Mouse (Mus musculus) heart, postnatal 0 days (tissue): ENCODE results near the gene Ccdc80.

Experiments used
- CTCF ChIP-seq: IDR thresholded peaks from 2 replicates; pipeline ENCODE4 v1.5.1; 2016; ENCODE audit warnings: antibody characterized with exemption, control low read depth, low read depth
- EP300 ChIP-seq: IDR thresholded peaks from 2 replicates; pipeline ENCODE4 v1.6.1; 2016; ENCODE audit warnings: antibody characterized with exemption, low read depth

- TF ChIP-seq CTCF (no peak), EP300 (no peak)
Measured at GRCm38 (mm10) chr16:45148488-45149082, 55.4 kb downstream of the Ccdc80 start.
